Mouse (Mus musculus) embryo, embryonic 10 days (tissue): ENCODE measurements at regions not wholly inside any gene's neighbourhood (a gene's known extent, or its start where the extent isn't known, plus 50 kb on each side); places are given as distances from the start of the nearest gene placed in this dataset.

ENCODE experiments used
- DNase-seq: peaks from one replicate; pipeline ENCODE4 v3.0.0-alpha.2; 2015; ENCODE audit warnings: low spot score

DNA sequence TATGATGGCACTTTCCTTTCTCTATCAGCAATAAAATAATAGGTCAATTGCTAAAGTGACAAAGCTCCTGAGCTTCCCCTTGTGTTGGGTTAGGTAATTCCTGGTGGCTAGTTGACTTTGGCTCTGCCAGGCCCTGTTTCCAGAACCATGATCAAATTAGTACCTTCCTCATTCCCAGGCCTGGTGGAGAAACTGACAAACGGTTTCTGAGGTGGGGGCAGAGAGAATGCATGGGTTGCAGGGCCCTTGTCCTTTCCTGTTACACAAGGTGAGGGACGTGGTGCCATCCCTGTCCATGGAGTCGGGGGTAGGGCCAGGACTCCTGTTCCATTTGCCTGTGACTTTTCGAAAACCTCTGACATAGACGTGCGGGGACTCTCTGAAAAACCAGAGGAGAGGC lies 51.2 kb upstream of the Id2 start:
- no peak for DNase-seq
